Mouse (Mus musculus): Measurements from ENCODE around the gene Mtmr2.

Gene Mtmr2

GRCm38 (mm10) chr9:13748404-13748797 lies at the start of gene Mtmr2:
Mtmr2 (plus strand) TSS chr9:13748410.
- in situ Hi-C loops (cut with MboI, MseI): no loop called here

GRCm38 (mm10) chr9:13699061-13699780 lies 49.0 kb upstream of the Mtmr2 start:
- in situ Hi-C loops (cut with MboI, MseI): loop anchor here (10.0 kb wide), 1 partner anchor 374 kb away; no protein-coding TSS in a partner anchor

- in situ Hi-C loops (cut with MboI, MseI): loop anchor here (10.0 kb wide), 1 partner anchor 375 kb away; no protein-coding TSS in a partner anchor
Measured at GRCm38 (mm10) chr9:13699781-13700116, 48.5 kb upstream of the Mtmr2 start.

GRCm38 (mm10) chr9:13701773-13702172 lies 46.4 kb upstream of the Mtmr2 start:
- in situ Hi-C loops (cut with MboI, MseI): no loop called here

GRCm38 (mm10) chr9:13703100-13703499 lies 45.1 kb upstream of the Mtmr2 start:
- in situ Hi-C loops (cut with MboI, MseI): no loop called here

- in situ Hi-C loops (cut with MboI, MseI): no loop called here
Measured at GRCm38 (mm10) chr9:13704917-13705316, 43.3 kb upstream of the Mtmr2 start.

GRCm38 (mm10) chr9:13707066-13707555 lies 41.1 kb upstream of the Mtmr2 start:
- in situ Hi-C loops (cut with MboI, MseI): no loop called here

GRCm38 (mm10) chr9:13709436-13709835 lies 38.8 kb upstream of the Mtmr2 start:
- in situ Hi-C loops (cut with MboI, MseI): no loop called here

- in situ Hi-C loops (cut with MboI, MseI): loop anchor here (5.0 kb wide), 1 partner anchor 474 kb away; no protein-coding TSS in a partner anchor
Measured at GRCm38 (mm10) chr9:13715891-13716290, 32.3 kb upstream of the Mtmr2 start.

GRCm38 (mm10) chr9:13716316-13717099 lies 31.7 kb upstream of the Mtmr2 start:
- in situ Hi-C loops (cut with MboI, MseI): loop anchor here (5.0 kb wide), 1 partner anchor 474 kb away; no protein-coding TSS in a partner anchor

- in situ Hi-C loops (cut with MboI, MseI): no loop called here
Measured at GRCm38 (mm10) chr9:13748798-13749674, 826 bp downstream of the Mtmr2 start.

GRCm38 (mm10) chr9:13749675-13749998 lies 1.4 kb downstream of the Mtmr2 start:
- in situ Hi-C loops (cut with MboI, MseI): no loop called here

- in situ Hi-C loops (cut with MboI, MseI): no loop called here
Measured at GRCm38 (mm10) chr9:13752543-13752942, 4.3 kb downstream of the Mtmr2 start.

GRCm38 (mm10) chr9:13760430-13760829 lies 12.2 kb downstream of the Mtmr2 start:
- in situ Hi-C loops (cut with MboI, MseI): no loop called here

GRCm38 (mm10) chr9:13765624-13766023 lies 17.4 kb downstream of the Mtmr2 start:
- in situ Hi-C loops (cut with MboI, MseI): no loop called here

- in situ Hi-C loops (cut with MboI, MseI): no loop called here
Measured at GRCm38 (mm10) chr9:13766570-13766969, 18.4 kb downstream of the Mtmr2 start.

GRCm38 (mm10) chr9:13774732-13775131 lies 26.5 kb downstream of the Mtmr2 start:
- in situ Hi-C loops (cut with MboI, MseI): no loop called here

GRCm38 (mm10) chr9:13781985-13782384 lies 33.8 kb downstream of the Mtmr2 start:
- in situ Hi-C loops (cut with MboI, MseI): no loop called here

- in situ Hi-C loops (cut with MboI, MseI): loop anchor here (5.0 kb wide), 1 partner anchor 564 kb away; no protein-coding TSS in a partner anchor
Measured at GRCm38 (mm10) chr9:13790864-13791263, 42.7 kb downstream of the Mtmr2 start.

GRCm38 (mm10) chr9:13794302-13794701 lies 46.1 kb downstream of the Mtmr2 start:
- in situ Hi-C loops (cut with MboI, MseI): loop anchor here (5.0 kb wide), 1 partner anchor 567 kb away; no protein-coding TSS in a partner anchor

- in situ Hi-C loops (cut with MboI, MseI): loop anchor here (5.0 kb wide), 1 partner anchor 567 kb away; no protein-coding TSS in a partner anchor
Measured at GRCm38 (mm10) chr9:13794756-13795155, 46.5 kb downstream of the Mtmr2 start.
